Mouse (Mus musculus) limb, embryonic 10.5 days (tissue): ENCODE measurements around the gene Clcc1. TPM values are rescaled to one million over a fixed set of nuclear protein-coding genes. Genes with fewer than 3 reads are reported as not detected.
A peak's percentile ranks its signal among the peaks of the same experiment; 100 is the strongest.
"Not testable (repeated sequence)": the region's sequence is repeated elsewhere in the genome, so short reads cannot be mapped to it uniquely, and the experiment has no call there.

ENCODE experiments used
- DNase-seq: peaks from one replicate; pipeline ENCODE4 v3.0.0-alpha.2; 2017; ENCODE audit warnings: low spot score
- H3K27ac ChIP-seq: fragments of 300-500 bp; sonication (generic); 2 replicates; pipeline ENCODE4 v1.5.1; 2016; ENCODE audit warnings: mild to moderate bottlenecking
- H3K27me3 ChIP-seq: fragments of 300-500 bp; sonication (generic); 2 replicates; pipeline ENCODE4 v1.6.1; 2016; ENCODE audit warnings: low read depth, mild to moderate bottlenecking; ENCODE audit not compliant: poor library complexity, severe bottlenecking
- H3K36me3 ChIP-seq: fragments of 300-500 bp; sonication (generic); 2 replicates; pipeline ENCODE4 v1.6.1; 2016; ENCODE audit warnings: mild to moderate bottlenecking, moderate library complexity
- H3K4me1 ChIP-seq: fragments of 300-500 bp; sonication (generic); 2 replicates; pipeline ENCODE4 v1.6.1; 2016
- H3K4me3 ChIP-seq: fragments of 300-500 bp; sonication (generic); 2 replicates; pipeline ENCODE4 v1.5.1; 2016; ENCODE audit warnings: mild to moderate bottlenecking, moderate library complexity
- H3K9me3 ChIP-seq: fragments of 300-500 bp; sonication (generic); replicated peaks from 2 replicates; pipeline ENCODE4 v1.6.1; 2016; ENCODE audit warnings: mild to moderate bottlenecking
- WGBS: fragments of 180-500 bp; shearing (Covaris S2); methylation state at CpG from one replicate; pipeline ENCODE4 v1.1.7; 2016; 5-methylcytosine and 5-hydroxymethylcytosine counted together
- polyA plus RNA-seq: library from polyadenylated mRNA; unstranded; fragments of >200 nt; fragmentation: Nextera tagmentation; extraction: Ambion mirVana; gene quantifications from 2 replicates; pipeline ENCODE4 v1.2.1, GENCODE M21; 2016

Clcc1 gene
- 51.8 and 61.3 TPM in 2 replicates for polyA plus RNA-seq

DNA sequence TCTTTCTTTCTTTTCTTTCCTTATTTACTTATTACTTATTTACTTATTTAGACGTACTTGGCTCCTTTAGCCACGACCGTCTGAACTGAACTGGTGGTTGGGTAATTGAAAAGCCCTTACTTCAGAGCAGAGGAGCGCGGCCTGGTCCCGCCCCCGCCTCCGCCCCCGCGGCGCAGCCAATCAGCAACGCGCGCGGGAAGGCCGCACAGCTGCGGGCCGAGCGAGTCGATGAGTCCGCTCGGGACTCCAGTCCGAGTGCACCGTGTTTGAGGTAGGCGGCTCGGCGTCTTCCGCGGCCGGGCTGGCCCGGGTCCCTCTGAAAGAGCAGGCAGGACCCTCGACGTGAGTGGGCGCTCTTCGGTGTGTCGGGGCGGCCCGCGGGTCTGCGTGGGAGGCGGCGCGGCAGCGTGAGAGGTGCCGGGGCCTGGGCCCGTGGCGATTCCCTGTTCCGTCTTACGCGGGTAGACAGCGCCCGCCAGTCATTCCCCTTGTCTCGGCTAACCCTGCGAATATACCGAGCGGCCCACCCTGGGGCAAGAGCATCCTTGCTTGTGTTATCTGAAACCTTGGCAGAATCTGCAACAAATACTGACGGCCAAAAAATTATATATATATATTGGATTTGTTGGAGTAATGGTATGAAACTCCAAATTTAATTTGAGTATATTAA, at the start of gene Clcc1:
TSS of gene Clcc1 (plus strand) at position 204 of the 670 bp plus-strand sequence.
- DNase-seq = peak; percentile 98

DNA sequence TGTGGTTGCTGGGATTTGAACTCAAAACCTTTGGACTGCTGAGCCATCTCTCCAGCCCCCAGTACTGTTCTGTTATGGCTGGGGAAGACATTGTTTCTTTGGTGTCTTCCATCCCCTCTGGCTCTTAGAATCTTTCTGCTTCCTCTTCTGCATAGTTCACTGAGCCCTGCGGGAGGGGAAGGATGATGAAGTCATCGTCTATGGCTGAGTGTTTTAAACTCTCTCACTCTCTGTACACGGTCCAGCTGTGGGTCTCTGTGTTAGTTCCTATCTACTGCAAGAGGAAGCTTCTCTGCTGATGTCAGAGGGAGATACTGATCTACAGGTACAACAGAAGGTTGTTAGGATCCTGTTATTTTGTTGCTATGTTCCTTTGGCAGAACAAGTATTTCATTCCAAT, 44.8 kb upstream of the Clcc1 start:
- no peaks in the 10 kb centered on the region for H3K4me1 ChIP-seq
- no peak for DNase-seq
- WGBS = 76% methylated on average over 3 of the region's 3 CpGs

More for the DNA sequence above, at the start of gene Clcc1:
- under 1% methylated on average over 57 of the region's 57 CpGs for WGBS
- H3K4me1 ChIP-seq = peaks cover 19% of the 10 kb centered on the region
- H3K27me3 ChIP-seq = no peaks in the 10 kb centered on the region
- H3K9me3 ChIP-seq = no peaks in the 10 kb centered on the region
- peaks cover 10% of the 10 kb centered on the region for H3K36me3 ChIP-seq
- peak within 1 kb of the TSS; percentile 82 for H3K4me3 ChIP-seq
- H3K27ac ChIP-seq = peak within 1 kb of the TSS; percentile 95

DNA sequence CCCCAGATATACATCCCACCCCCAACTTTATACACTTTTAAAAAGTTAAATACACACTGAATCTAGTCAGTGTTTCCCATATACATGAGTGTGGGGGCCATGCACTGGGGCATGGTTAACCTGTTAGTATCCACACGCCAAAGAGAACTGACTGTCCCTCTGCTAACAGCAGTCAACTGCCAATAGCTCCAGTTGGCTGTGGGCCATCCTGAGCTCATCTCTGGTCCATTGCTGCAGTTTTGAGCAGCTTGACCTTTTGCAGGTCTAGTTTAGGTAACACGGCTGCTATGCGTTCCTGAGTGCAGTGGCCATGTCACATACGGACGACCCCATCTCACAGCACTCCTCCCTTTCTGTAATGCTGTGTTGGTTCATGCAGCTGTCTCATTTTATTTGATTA, 19.0 kb upstream of the Clcc1 start:
- 85% methylated on average over 5 of the region's 5 CpGs for WGBS
- Histone ChIP-seq H3K36me3 (no peaks in the 10 kb centered on the region), H3K4me3 (no peak overlapping the region), H3K27ac (no peak overlapping the region), H3K9me3 (no peaks in the 10 kb centered on the region), H3K27me3 (no peaks in the 10 kb centered on the region), H3K4me1 (no peaks in the 10 kb centered on the region)
- no peak for DNase-seq

More for the DNA sequence above, 44.8 kb upstream of the Clcc1 start:
- H3K9me3 ChIP-seq = no peaks in the 10 kb centered on the region
- H3K27me3 ChIP-seq = no peaks in the 10 kb centered on the region
- no peaks in the 10 kb centered on the region for H3K36me3 ChIP-seq
- H3K4me3 ChIP-seq = no peak overlapping the region
- H3K27ac ChIP-seq = no peak overlapping the region

DNA sequence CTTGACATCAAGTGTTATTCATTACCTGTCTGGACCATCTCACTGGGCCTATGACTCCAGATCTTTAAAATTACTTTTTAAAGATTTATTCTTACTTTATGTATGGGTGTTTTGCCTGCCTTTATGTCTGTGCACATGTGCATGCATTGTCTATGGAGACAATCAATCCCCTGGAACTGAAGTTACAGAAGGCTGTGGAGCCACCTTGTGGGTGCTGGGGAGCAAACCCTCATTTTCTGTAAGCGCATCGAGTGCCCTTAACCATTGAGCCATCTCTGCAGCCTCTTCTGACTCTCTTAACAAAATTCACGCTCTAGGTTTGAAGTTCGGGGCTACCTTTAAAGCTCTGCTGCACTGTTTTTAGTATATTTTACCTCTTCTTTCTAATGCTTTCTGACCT, 14.3 kb upstream of the Clcc1 start:
- Histone ChIP-seq H3K27ac (no peak overlapping the region), H3K27me3 (no peaks in the 10 kb centered on the region), H3K4me3 (no peak overlapping the region), H3K9me3 (no peaks in the 10 kb centered on the region), H3K36me3 (peaks cover under 1% of the 10 kb centered on the region; the same call in 1 of the 2 replicates), H3K4me1 (no peaks in the 10 kb centered on the region)
- DNase-seq = no peak
- WGBS = 70% methylated on average over 4 of the region's 4 CpGs

DNA sequence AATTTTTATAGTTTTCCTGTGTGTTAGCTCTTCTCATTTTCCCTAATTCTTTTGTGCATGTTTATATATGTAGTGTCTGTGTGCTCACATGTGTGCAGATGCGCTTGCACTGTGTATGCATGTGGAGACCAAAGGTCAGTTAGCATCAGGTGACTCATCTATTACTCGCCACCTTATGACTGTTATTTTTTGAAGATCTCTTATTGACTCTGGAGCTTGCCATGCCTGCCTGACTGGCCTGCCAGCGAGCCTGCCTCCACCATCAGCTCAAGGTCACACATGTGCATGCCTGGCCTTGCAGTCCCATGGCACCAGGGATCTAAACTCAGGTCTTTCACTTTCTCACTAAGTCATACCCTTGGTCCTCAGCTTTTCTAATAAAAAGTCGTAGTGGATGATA, 12.7 kb upstream of the Clcc1 start:
- H3K9me3 ChIP-seq = no peaks in the 10 kb centered on the region
- H3K27ac ChIP-seq = no peak overlapping the region
- WGBS = 89% methylated on average over 4 of the region's 4 CpGs
- DNase-seq = no peak
- H3K36me3 ChIP-seq = peaks cover 3% of the 10 kb centered on the region; the same call in 1 of the 2 replicates
- no peaks in the 10 kb centered on the region for H3K4me1 ChIP-seq
- H3K27me3 ChIP-seq = no peaks in the 10 kb centered on the region
- H3K4me3 ChIP-seq = no peak overlapping the region

DNA sequence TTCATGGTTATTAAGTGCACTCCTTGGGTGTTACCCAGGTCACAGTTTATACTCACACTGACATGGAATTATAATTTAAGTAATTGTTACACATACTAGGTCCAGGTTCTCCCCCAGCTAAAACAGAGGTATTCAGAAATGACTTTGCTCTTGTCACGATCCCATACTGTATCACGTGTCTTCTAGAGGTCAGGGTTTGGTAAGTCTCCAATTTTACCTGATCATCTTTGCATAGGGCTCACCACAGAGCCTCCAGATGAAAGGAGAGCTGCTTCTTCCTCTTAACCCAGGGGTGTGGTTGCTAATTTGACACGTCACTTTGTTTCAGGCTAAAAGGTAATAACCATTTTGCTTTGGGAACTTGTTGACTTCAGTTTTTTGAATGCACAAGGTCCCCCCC, 8.9 kb upstream of the Clcc1 start:
- Histone ChIP-seq H3K27me3 (no peaks in the 10 kb centered on the region), H3K4me1 (peaks cover 9% of the 10 kb centered on the region; the same call in 1 of the 2 replicates), H3K27ac (no peak overlapping the region), H3K36me3 (peaks cover 3% of the 10 kb centered on the region; the same call in 1 of the 2 replicates), H3K4me3 (no peak overlapping the region), H3K9me3 (no peaks in the 10 kb centered on the region)
- 82% methylated on average over 3 of the region's 3 CpGs for WGBS
- no peak for DNase-seq

DNA sequence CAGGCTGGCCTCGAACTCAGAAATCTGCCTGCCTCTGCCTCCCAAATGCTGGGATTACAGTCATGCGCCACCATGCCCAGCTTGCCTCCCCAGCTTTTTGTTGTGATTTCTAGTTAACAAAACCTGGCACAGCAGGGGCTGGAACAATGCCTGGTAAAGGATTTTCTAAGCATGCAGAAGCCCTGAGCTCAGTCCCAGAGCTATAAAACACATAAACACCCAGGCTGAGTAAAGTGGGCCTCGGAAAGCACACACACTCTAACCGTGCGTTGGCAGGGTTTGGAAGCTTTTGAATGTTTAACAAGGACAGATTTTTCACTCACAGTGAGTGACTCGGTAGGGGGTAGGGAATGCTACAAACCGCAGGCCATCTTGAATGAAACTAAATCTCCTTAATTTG, 7.7 kb upstream of the Clcc1 start:
- H3K27ac ChIP-seq = no peak overlapping the region
- no peak for DNase-seq
- H3K4me3 ChIP-seq = no peak overlapping the region
- H3K36me3 ChIP-seq = peaks cover 3% of the 10 kb centered on the region; the same call in 1 of the 2 replicates
- H3K27me3 ChIP-seq = no peaks in the 10 kb centered on the region
- WGBS = 69% methylated on average over 7 of the region's 7 CpGs
- no peaks in the 10 kb centered on the region for H3K9me3 ChIP-seq
- peaks cover 9% of the 10 kb centered on the region; the same call in 1 of the 2 replicates for H3K4me1 ChIP-seq

DNA sequence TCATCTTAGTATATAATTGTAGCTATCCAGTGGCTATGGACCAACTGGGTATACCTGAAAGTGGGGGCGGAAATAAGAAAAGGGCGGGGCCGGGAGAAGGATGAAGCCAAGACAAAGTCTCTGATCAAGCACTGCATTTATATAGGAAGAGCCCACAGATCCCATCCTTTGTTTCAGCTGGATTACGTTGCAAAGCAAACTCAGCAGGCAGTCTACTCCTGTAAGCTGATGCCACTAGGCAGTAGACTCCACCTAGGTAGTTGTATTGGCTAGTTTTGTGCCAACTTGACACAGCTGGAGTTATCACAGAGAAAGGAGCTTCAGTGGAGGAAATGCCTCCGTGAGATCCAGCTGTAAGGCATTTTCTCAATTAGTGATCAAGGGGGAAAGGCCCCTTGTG, 6.0 kb upstream of the Clcc1 start:
- not testable (repeated sequence) for H3K4me3 ChIP-seq, DNase-seq, H3K9me3 ChIP-seq, H3K27ac ChIP-seq, H3K27me3 ChIP-seq, H3K36me3 ChIP-seq
- H3K4me1 ChIP-seq = peaks cover 10% of the 10 kb centered on the region; the same call in 1 of the 2 replicates
- 47% methylated on average over 5 of the region's 5 CpGs for whole genome bisulfite sequencing

DNA sequence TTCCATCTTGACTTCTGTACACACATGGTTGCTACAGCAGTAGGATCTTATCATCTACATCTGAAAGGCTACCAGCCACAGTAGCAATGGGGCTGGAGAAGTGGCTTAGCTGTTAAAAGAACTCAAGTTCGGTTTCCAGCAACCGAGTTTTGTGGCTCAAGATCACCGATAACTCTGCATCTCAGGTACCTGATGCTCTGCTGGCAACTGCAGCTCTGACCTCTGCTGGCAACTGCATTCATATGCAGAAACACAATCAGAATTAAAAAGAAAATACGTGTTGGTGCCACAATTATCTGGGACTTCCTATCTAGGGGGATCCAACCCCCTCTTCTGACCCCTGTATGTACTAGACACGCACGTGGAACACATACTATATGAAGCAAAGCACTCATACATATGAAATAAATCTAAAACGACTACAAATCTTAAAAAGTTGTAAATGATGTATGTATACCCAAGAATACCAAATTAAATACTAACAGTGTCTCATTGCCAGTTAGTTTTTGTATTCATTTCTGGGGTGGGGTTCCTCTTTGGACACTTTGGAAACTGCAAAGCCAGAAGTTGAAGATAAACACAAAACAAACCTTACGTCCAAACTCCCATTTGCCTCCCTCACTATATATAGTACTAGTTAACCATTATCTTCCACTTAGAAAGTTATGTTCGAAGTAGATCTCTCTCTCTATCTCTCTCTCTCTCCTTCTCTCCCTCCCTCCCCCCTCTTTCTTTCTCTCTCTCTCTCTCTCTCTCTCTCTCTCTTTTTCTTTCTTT, 659 bp upstream of the Clcc1 start:
- Histone ChIP-seq H3K9me3 (no peaks in the 10 kb centered on the region), H3K36me3 (peaks cover 4% of the 10 kb centered on the region), H3K27ac (no peak overlapping the region; the same call in 1 of the 2 replicates), H3K4me1 (peaks cover 19% of the 10 kb centered on the region), H3K27me3 (no peaks in the 10 kb centered on the region), H3K4me3 (peak overlapping the region; percentile 82)
- DNase-seq = no peak
- 35% methylated on average over 9 of the region's 9 CpGs for WGBS

DNA sequence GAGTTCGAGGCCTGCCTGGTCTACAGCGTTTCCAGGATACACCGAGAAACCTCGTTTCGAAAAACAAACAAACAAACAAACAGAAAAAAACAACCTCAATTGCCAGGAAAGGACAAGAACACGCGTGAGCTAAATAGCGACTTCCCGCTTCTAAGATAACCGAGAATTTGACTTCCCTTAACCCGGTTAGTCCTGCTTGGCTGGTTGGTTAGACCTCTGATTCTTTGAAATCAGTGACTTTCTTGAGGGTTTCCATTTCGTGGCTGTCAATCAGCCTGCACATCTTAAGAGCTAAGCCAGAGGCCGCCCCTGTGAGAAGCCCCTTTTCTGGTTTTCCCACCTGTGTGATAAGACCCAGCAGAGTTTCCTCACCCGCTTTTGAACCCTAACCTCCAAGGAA, 853 bp downstream of the Clcc1 start:
- Histone ChIP-seq H3K4me3 (peak overlapping the region; percentile 82), H3K9me3 (no peaks in the 10 kb centered on the region), H3K27me3 (no peaks in the 10 kb centered on the region), H3K27ac (peak overlapping the region; percentile 95; the same call in 1 of the 2 replicates), H3K36me3 (peaks cover 15% of the 10 kb centered on the region), H3K4me1 (peaks cover 19% of the 10 kb centered on the region)
- DNase-seq = no peak
- WGBS = 28% methylated on average over 14 of the region's 14 CpGs

DNA sequence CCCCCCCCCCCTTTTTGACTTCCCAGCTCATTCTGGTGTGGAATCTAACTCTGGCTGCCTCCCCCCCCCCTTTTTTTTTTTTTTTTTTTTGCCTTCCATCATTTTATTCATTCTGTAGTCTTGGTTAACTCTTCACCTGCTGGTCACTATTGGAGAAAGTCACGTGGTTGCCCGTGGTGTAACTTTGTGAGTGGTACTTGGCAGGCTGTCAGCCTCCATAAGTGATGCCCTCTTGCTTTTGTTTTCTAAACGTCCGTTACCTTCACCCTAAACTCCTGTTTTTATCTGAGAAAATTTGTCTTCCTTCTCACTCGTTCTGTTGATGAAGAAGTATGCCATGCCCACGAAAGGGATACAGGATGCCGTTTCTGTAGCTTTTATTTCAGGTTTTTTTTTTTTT, 1.8 kb downstream of the Clcc1 start:
- Histone ChIP-seq H3K27ac (no peak overlapping the region), H3K4me1 (peaks cover 19% of the 10 kb centered on the region), H3K4me3 (no peak overlapping the region), H3K36me3 (peaks cover 23% of the 10 kb centered on the region), H3K9me3 (no peaks in the 10 kb centered on the region), H3K27me3 (no peaks in the 10 kb centered on the region)
- WGBS = 84% methylated on average over 7 of the region's 7 CpGs
- DNase-seq = no peak

DNA sequence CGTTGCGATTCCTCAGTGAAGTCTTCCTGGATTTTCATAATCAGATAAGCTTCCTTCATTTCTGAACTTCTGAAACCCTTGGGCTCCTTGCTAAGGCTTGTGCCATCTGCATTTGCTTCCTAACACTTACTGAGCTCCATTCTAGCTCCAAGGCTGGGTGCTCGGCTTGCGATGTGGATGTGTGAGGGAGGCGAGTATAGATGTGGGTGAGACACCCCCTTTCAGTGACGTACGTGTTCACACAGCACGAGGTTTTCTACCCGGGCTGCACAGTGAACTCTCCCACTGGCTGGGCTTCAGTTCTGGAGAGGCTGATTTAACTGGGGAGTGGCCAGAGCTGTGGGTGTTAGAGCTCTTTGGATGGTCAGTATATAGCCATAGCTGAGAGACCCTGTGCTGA, 4.9 kb downstream of the Clcc1 start:
- Histone ChIP-seq H3K9me3 (no peaks in the 10 kb centered on the region), H3K27me3 (no peaks in the 10 kb centered on the region), H3K36me3 (peaks cover 52% of the 10 kb centered on the region), H3K4me3 (no peak overlapping the region), H3K27ac (no peak overlapping the region), H3K4me1 (peaks cover 11% of the 10 kb centered on the region)
- WGBS = 94% methylated on average over 9 of the region's 9 CpGs
- DNase-seq = no peak

DNA sequence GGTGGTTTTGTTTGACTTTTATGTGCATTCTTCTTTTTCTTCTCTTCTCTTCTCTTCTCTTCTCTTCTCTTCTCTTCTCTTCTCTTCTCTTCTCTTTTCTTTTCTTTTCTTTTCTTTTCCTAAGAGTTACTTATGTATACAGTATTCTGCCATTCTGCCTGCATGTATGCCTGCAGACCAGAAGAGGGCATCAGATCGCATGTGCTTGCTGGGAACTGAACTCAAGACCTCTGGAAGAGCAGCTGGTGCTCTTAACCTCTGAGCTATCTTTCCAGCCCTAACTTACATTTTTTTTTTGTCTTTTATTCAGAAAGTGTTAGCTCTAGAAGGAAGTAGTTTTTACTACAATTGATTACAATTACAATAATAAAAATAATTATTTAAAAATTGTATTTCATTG, 7.2 kb downstream of the Clcc1 start:
- Histone ChIP-seq H3K4me1 (no peaks in the 10 kb centered on the region), H3K36me3 (peaks cover 75% of the 10 kb centered on the region), H3K9me3 (no peaks in the 10 kb centered on the region), H3K27me3 (no peaks in the 10 kb centered on the region), H3K4me3 (no peak overlapping the region), H3K27ac (no peak overlapping the region)
- DNase-seq = no peak
- WGBS = 78% methylated on average over 1 of the region's 1 CpGs
